Mouse (Mus musculus) megakaryocyte-erythroid progenitor cell, adult 5 weeks (primary cell): Measurements from ENCODE around the gene Ubald1. TPM values are rescaled to one million over a fixed set of nuclear protein-coding genes. Genes with fewer than 3 reads are reported as not detected.

ENCODE experiments used
- polyA plus RNA-seq: library from polyadenylated mRNA; stranded (reverse); fragments of >175 nt; gene quantifications from 2 replicates; pipeline ENCODE4 v1.2.3, GENCODE M21; 2012

The Ubald1 gene
- 306 and 321 TPM in 2 replicates for polyA plus RNA-seq

DNA sequence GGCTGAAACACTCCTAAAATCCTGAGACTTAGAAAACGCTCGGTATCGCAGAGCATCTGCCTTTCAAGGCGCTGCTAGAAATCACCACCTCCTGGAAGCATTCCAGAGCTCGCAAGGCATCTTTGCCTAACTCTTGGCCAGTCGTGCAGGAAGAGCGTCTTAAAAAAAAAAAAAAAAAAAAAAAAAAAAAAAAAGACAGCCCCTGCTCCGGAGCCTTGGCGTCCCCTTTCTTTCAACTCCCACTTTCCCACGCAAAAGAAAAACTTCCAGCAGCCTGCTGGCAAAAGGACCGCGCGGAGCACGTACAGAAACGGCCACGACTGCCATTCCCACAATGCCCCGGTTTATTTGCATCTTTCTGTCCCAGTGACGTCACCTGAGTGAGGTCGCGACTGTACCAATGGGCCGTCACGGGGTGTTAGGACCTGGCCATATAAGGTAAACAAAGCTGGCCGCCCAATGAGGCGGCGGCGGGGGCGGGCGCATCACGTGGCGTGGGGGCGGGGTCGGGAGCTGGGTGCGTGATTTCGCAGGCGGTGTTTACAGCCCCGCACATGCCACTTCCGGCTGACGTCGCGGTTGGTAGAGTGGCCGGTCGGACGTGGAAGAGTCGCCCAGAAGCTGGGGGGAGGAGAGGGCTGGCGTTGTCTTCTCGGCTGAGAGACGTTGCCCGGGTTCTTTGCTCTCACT, at the start of gene Ubald1:
TSS of gene Ubald1 (minus strand) at position 180 of the 690 bp plus-strand sequence.

DNA sequence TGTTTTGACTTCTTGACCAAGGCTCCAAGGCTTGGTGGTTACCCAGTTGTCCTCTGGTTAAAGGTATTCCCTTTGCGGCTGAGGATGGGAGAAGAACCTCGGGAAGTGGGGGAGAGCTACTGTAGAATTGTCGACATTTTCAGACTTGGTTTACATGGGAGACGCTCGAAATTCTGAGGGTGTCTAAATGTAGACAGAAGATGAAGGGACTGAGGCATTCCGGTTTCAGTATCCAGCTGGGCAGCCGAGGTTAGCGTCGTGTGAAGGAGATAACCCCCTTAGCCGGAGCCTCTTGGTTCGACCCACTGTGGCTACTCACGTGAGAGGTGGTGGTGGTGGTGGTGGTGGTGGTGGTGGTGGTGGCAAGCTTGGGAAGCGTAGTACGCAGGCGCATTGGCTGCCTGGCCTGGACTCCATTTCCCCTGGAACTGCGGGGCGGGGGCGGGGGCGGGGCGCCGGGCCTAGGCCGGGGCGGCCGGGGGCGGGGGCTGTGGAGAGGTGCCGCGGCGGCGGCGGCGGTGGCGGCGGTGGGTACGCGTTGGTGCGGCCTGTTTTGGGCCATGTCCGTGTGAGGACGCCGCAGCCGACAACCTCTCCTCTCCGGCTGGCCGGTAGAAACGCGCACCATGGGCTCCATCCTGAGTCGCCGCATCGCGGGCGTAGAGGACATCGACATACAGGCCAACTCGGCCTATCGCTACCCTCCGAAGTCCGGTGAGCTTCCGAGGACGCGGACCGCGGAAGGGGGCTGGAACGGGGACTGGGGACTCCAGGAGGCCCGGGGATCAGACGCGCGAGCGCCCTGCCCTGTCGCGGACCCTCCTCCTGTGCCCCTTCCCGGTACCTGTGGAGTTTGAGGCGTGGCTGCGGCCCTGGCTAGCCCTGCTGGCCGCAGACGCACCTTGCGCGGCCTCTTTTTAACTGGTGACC, 5.9 kb upstream of the Ubald1 start, which contains the start of gene Mgrn1:
TSS of gene Mgrn1 (plus strand) at position 490 of the 930 bp plus-strand sequence.

DNA sequence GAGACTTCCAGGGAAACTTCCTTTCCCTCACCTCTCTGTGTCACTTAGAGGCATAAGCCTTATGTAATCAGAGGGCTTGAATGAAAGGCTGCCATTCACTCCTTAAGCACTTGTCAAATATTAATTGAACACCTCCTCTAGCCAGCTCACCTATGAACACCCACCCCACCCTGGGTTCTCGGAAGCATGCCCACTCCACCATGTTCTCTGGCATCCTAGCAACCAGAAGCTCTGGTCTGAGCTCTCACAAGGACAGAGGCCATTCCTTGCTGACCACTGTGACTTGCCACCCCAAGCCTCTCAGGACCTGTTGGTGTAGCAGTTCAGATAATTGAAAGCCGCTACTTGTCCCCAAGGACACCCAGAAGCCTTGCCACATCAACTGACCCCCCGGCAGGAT, 44.9 kb downstream of the Ubald1 start, which contains the start of gene 4930562C15Rik:
TSS of gene 4930562C15Rik (plus strand) at position 226 of the 400 bp plus-strand sequence.

Other genes with a start within 250 kb of the Ubald1 start
- 5.5 and 6.5 TPM in 2 replicates for gene Vasn, start 240.4 kb downstream of the Ubald1 start, polyA plus RNA-seq
- 14.1 and 16.5 TPM in 2 replicates for gene Dnaja3, start 240.3 kb downstream of the Ubald1 start, polyA plus RNA-seq
- 391 and 400 TPM in 2 replicates for gene Coro7, start 200.5 kb downstream of the Ubald1 start, polyA plus RNA-seq
- 15.7 and 20.6 TPM in 2 replicates for gene Nmral1, start 161.0 kb downstream of the Ubald1 start, polyA plus RNA-seq
- 13.0 and 14.7 TPM in 2 replicates for gene Hmox2, start 154.0 kb downstream of the Ubald1 start, polyA plus RNA-seq
- gene Cdip1, start 90.0 kb downstream of the Ubald1 start, polyA plus RNA-seq: 37.4 and 39.7 TPM in 2 replicates
- gene 4930562C15Rik, start 44.9 kb downstream of the Ubald1 start, polyA plus RNA-seq: not detected in 2 replicates
- gene Mgrn1, start 5.9 kb upstream of the Ubald1 start, polyA plus RNA-seq: 26.9 and 28.9 TPM in 2 replicates
- gene Nudt16l1, start 58.4 kb upstream of the Ubald1 start, polyA plus RNA-seq: 38.9 and 41.7 TPM in 2 replicates
- 35.1 and 47.1 TPM in 2 replicates for gene Anks3, start 83.9 kb upstream of the Ubald1 start, polyA plus RNA-seq
- gene Sept12, start 117.5 kb upstream of the Ubald1 start, polyA plus RNA-seq: 0.03 TPM in 1 of 2 replicates, not detected in the other
- gene Smim22, start 127.0 kb upstream of the Ubald1 start, polyA plus RNA-seq: not detected in 2 replicates
- gene Rogdi, start 133.2 kb upstream of the Ubald1 start, polyA plus RNA-seq: 111 and 130 TPM in 2 replicates
- 23.6 and 25.3 TPM in 2 replicates for gene Glyr1, start 169.5 kb upstream of the Ubald1 start, polyA plus RNA-seq
- 20.0 and 22.6 TPM in 2 replicates for gene Ubn1, start 169.7 kb upstream of the Ubald1 start, polyA plus RNA-seq